Mouse (Mus musculus) skeletal muscle tissue, adult 2 months (tissue): ENCODE results near the gene Gm10197.

ENCODE experiments used
- DNase-seq: peaks from one replicate; pipeline ENCODE4 v3.0.0-alpha.2; 2012; ENCODE audit warnings: low read depth, low spot score

The Gm10197 gene

DNA sequence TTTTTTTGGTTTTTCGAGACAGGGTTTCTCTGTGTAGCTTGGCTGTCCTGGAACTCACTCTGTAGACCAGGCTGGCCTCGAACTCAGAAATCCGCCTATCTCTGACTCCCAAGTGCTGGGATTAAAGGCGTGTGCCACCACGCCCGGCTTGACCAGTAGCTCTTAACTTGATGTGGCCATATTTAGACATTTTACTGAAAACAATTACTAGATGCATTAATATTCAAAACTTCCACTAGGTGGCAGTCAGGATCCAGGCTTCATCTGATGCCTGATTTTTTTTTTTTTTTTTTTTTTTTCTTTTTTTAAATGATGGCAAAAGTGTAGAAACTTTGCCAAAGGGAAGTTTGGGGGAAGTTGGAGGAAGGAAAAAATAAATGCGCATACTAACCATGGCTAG is 23.0 kb upstream of the Gm10197 start:
- DNase-seq, result peak; percentile 61

- DNase-seq, result no peak
Measured at GRCm38 (mm10) chr19:53393646-53394045, 22.1 kb upstream of the Gm10197 start.

DNA sequence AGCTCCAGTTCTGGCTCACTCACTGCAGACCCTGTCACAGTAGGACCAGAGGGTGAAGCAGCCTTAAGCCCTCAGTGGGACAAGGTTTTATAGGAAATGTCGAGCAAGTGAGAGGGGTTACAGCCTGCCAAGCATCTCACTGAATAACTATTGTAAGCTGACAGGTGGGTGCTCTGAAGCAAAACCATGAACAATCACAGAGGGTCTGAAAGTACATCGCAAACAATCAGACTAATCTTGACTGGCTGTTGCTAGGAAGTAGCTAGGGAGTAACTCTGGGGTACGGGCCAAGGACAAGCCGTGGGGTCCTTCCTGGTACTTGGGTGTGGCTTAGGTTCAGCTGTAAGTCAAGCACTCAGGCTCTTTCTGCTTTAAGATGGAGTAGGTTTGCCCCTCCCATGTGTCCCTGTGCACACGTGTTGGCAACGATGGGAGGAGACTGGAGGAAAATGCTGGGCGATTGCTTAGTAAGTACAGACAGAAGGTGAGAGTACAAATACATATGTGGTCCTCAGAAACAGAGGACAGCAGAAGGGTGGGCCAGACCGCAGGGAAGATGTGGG is 21.3 kb upstream of the Gm10197 start:
- no peak for DNase-seq

DNA sequence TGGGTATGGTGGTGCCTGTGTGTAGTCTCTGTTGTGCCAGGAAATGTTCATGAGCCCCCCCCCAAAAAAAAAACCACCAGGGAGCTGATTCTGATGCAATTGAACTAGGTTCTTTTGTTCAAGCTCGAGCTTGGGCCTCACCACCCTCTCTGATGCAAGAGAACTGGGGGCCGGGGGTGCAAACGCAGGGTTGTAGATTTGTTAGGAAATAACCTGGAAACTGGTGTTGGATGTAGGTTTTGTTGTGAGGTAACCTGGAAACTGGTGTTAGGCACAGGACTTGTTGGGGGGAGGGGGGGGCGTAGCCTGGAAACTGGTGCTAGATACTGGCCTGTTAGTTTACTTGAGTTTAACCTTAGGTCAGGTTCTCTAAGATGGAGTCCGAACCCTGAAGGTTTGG is 20.2 kb upstream of the Gm10197 start:
- no peak for DNase-seq

DNA sequence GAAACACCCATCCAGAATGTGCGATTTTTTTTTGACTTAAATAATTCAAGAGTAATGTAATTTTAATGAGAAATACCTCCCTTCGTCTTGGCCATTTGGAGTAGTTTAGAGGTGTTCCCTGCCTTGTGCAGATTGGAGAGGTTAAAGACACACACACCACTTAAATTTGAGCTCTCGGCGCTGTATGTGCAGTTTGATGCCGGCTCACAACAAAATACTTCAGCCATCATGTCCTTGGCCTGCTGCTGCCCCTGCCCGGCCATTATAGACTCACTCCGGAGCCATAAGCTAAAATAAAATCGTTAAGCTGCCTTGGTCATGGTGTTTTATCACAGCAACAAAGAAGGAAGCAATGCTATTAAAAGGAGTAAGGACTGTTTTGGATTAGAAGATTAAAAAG is 19.8 kb upstream of the Gm10197 start:
- no peak for DNase-seq

GRCm38 (mm10) chr19:53390495-53391007 is 19.0 kb upstream of the Gm10197 start, which contains the start of gene Smndc1:
Gene Smndc1, minus strand, starts transcription at chr19:53390578.
- DNase-seq, result peak; percentile 100

- no peak for DNase-seq
Measured at GRCm38 (mm10) chr19:53389851-53390431, 18.4 kb upstream of the Gm10197 start.

- no peak for DNase-seq
Measured at GRCm38 (mm10) chr19:53389417-53389816, 17.9 kb upstream of the Gm10197 start.

DNA sequence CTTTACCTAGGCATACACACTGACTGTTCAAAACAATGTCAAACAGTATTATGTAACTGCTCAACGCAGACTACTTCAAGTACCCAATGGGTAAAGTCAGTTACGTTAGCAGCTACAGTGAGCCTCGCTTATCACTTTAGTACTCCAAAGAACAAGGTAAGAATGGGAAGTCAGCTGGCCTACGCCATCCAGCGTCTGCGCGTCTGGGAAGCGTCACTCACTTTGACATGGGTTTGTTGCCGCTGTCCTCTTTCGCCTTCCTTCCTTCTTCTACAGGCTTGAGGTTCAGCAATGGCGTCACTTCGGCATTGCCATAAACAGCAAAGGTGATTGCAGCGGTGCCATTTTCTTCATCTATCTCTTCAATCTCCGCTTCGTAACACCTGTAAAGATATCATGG is 11.8 kb upstream of the Gm10197 start:
- DNase-seq, result no peak

GRCm38 (mm10) chr19:53378421-53378820 is 6.9 kb upstream of the Gm10197 start:
- no peak for DNase-seq

GRCm38 (mm10) chr19:53377652-53378051 is 6.1 kb upstream of the Gm10197 start:
- DNase-seq, result no peak

GRCm38 (mm10) chr19:53375816-53376215 is 4.2 kb upstream of the Gm10197 start:
- DNase-seq, result no peak

GRCm38 (mm10) chr19:53375299-53375698 is 3.7 kb upstream of the Gm10197 start:
- no peak for DNase-seq

DNA sequence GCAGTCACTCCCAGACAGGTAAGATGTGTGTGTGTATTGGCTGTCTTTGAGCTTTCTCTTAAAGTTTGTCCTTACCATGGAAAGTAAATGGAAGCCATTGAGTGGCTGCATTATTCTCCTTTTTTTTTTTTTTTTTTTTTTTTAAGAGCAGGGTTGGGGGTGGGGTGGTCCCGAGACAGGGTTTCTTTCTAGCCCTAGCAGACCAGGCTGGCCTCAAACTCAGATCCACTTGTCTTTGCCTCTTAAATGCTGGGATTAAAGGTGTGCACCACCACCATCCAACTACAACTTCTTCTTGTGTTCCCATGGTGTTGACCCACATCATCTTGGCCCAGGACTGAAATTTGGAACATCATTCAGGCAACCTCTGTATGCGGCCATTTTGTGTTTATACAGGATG is 2.0 kb upstream of the Gm10197 start:
- no peak for DNase-seq

- no peak for DNase-seq
Measured at GRCm38 (mm10) chr19:53370233-53370632, 1.3 kb downstream of the Gm10197 start.

DNA sequence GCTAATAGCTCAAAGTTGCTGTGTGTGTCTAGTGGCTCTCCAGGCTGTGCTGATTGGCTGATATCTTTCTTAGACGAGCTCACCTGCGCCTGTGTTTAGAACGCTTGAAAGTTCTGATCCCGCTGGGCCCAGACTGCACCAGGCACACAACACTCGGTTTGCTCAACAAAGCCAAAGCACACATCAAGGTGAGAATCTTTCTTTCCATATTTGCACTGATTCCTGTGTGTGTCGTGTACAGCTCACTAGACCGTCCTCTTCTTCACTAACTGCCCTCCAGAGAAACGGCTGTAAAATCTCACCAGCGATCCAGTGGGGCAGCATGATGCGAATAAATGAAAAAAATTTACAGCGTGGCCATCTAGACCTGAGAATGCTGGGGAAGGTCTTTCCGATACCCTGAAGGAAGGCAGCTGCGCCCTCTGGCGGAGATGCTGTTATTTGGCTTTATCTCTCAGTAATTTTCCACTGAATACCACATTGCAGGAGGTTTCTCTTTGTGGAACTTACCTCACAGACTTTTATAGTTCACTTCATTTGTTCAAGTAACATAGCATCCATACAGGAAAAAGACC is 2.0 kb downstream of the Gm10197 start:
- DNase-seq, result peak; percentile 45

DNA sequence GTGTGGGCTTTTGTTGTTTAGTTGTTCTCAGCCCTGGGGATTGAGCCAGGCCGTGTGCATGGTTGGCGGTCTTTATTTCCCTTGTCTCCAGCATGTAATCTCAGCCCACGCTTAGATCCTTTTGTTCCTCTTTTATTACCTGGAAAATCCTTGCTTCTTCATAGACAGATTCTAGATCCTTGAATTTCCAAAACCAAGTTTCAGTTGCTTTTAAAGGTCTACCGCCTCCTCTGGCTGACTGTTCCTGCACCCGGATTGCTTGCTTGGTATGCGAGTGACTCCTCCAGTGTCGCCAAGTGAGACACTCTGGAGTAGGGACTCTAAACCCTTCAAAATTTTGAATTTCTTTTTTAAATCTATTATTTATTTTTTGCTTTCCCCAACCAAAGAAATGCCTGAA is 4.7 kb downstream of the Gm10197 start:
- no peak for DNase-seq

DNA sequence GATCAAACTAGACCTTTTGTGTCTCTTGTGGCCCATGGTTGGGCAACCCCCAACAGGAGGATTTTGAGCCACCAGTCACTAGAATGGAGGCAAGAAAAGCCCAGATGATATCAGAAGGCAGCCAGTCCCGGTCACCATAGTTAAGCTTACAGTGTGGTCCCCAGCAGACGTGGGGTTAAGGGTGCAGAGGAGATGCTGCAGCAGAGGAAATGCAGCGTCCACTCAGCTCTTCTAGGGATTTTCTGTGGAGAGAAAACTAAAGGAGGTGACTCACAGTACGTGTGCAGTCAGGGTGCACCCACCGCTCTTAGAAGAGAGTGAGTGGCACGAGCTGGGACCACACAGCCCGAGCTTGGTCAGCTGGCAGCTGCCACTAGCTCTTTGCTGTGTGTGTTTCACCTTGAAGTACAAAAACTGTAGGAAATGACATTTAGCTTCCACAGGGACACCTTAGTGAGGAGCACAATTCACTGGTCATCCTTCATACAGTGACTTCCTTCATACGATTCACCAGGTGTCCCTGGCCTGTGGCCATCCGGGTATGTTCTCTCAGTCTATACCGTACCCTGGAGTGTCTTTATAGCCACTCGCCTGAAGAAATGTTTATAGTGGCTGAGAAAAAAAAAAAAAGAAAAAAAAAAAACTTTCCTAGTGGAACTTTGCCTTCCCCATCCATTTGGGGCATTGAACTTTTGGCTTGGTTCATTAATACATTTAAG is 5.3 kb downstream of the Gm10197 start:
- no peak for DNase-seq

- peak; percentile 86 for DNase-seq
Measured at GRCm38 (mm10) chr19:53364963-53365362, 6.6 kb downstream of the Gm10197 start.

GRCm38 (mm10) chr19:53364551-53364950 is 7.0 kb downstream of the Gm10197 start:
- no peak for DNase-seq

- DNase-seq, result no peak
Measured at GRCm38 (mm10) chr19:53362967-53363366, 8.6 kb downstream of the Gm10197 start.

DNA sequence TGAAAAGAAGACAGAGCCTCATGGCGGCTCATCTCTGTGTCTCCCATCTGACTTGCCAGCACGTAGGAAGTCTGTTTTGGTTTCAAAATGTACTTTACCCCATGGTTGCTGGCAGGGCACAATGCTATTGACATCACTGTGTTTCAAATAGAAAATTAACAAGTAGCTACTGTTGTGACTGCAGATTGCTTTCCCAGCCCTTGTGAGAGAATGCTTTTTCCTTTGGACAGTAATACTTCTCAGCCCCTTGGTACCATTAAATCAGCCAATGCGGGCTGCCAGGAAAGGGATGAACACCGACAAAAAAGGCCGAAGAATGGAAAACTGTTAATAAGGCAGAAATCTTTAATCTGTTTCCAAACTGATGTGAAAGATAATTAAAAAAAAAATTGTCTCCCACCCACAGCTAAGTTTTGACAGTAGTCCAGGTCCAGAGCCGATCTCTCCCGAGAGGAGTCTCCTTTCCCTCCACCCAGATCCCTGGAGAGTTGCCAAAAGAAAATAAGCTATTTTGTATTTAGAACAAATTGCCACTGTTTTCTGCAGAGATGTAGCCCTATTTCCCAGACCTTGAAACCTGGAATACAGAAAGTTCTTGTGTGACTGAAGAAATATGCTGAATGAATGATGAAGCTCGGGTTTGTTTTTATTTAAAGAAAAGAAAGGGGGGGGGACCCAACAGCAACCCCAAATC is 11.2 kb downstream of the Gm10197 start:
- DNase-seq, result peak; percentile 27
